Mouse (Mus musculus) midbrain, embryonic 11.5 days (tissue): ENCODE measurements around the gene Supt20. TPM values are rescaled to one million over a fixed set of nuclear protein-coding genes. Genes with fewer than 3 reads are reported as not detected.

Source experiments
- ATAC-seq: fragments of 200-750 bp; cut with Nextera tagmentation; 2 replicates; pipeline ENCODE4 v1.8.0; 2017; ENCODE audit warnings: moderate TSS enrichment, moderate library complexity; ENCODE audit not compliant: low FRiP score
- DNase-seq: peaks from one replicate; pipeline ENCODE4 v3.0.0; 2015; ENCODE audit warnings: low spot score; ENCODE audit errors: missing footprints
- H3K27ac ChIP-seq: fragments of 300-500 bp; sonication (generic); 2 replicates; pipeline ENCODE4 v1.5.1; 2014; ENCODE audit warnings: low read depth, low read length
- H3K27me3 ChIP-seq: fragments of 300-500 bp; sonication (generic); 2 replicates; pipeline ENCODE4 v1.6.1; 2014; ENCODE audit warnings: mild to moderate bottlenecking, low read length, moderate library complexity, mixed read lengths; ENCODE audit not compliant: control insufficient read depth, insufficient read depth
- H3K36me3 ChIP-seq: fragments of 300-500 bp; sonication (generic); 2 replicates; pipeline ENCODE4 v1.6.1; 2014; ENCODE audit warnings: mild to moderate bottlenecking, low read length, moderate library complexity, mixed read lengths; ENCODE audit not compliant: control insufficient read depth, insufficient read depth
- H3K4me1 ChIP-seq: fragments of 300-500 bp; sonication (generic); 2 replicates; pipeline ENCODE4 v1.6.1; 2014; ENCODE audit warnings: low read length; ENCODE audit not compliant: control insufficient read depth, insufficient read depth
- H3K4me2 ChIP-seq: fragments of 300-500 bp; sonication (generic); 2 replicates; pipeline ENCODE4 v1.6.1; 2014; ENCODE audit warnings: mild to moderate bottlenecking, moderate library complexity
- H3K4me3 ChIP-seq: fragments of 300-500 bp; sonication (generic); 2 replicates; pipeline ENCODE4 v1.5.1; 2014; ENCODE audit warnings: low read depth, low read length
- H3K9ac ChIP-seq: fragments of 300-500 bp; sonication (generic); 2 replicates; pipeline ENCODE4 v1.6.1; 2014; ENCODE audit warnings: low read length
- H3K9me3 ChIP-seq: fragments of 300-500 bp; sonication (generic); 2 replicates; pipeline ENCODE4 v1.6.1; 2016; ENCODE audit warnings: low read length; ENCODE audit not compliant: control insufficient read depth
- whole genome bisulfite sequencing: fragments of 180-500 bp; shearing (Covaris S2); extraction: QIAGEN DNeasy Blood & Tissue Kit; methylation state at CpG from one replicate; pipeline ENCODE4 v1.1.7; 2014; 5-methylcytosine and 5-hydroxymethylcytosine counted together
- polyA plus RNA-seq: library from polyadenylated mRNA; unstranded; fragments of >200 nt; fragmentation: Nextera tagmentation; extraction: Ambion mirVana; gene quantifications from 2 replicates; pipeline ENCODE4 v1.2.1, GENCODE M21; 2014

The Supt20 gene
- polyA plus RNA-seq, 1 experiment from 2014 or later = 117 TPM

DNA sequence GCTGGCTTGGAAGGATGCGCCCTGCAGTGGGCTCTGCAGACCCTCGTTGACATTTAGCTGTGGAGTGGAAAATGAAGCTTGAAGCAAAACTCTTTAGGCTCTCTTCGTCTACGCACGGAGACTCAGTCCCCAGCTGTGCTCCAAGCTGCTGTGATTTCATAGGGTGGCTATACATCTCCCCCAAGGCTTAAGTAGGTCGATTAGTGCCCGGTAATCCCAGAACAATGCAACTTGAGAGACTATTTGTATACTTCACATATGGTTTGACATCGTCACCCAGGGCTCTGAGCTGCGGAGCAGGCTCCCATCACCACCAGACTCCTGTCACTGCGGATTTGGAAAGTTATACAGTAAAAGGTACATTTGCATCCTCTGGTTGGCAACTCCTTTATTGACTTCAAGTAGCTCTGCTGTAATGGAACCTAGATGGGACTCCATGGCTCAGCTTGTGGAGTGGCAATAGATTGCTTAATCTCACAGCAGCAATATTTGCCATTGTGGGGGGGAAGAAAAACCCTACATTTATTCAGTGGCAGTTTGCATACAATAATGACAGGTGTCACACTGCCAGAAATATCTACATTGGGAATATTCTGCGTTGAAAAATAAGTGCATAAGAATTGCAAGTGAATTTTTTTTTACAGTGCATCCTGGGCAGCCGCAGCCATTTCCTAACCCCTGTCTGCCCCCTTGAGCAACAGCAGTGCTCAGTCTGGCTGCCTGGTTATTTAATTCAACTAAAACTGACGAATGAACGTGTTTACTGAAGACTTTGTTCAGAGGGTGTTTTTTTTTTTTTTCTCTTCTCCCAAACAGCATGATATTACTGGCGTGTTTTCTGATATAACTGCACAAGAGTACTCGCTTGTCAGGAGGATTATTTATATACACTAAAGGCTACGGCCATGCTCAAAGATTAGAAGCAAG is 77.0 kb downstream of the Supt20 start:
- Histone ChIP-seq H3K36me3 (no peaks in the 10 kb centered on the region), H3K27ac (no peak overlapping the region), H3K4me2 (no peak overlapping the region), H3K9me3 (no peaks in the 10 kb centered on the region), H3K27me3 (no peaks in the 10 kb centered on the region), H3K9ac (no peak overlapping the region), H3K4me1 (0 out of 2 replicates have a peak, but pooled peaks cover 2% of the 10 kb centered on the region), H3K4me3 (no peak overlapping the region)
- ATAC-seq (no peak), DNase-seq (no peak)
- WGBS = 63% methylated on average over 17 of the region's 17 CpGs

- Histone ChIP-seq H3K9me3 (no peaks in the 10 kb centered on the region), H3K9ac (no peak overlapping the region), H3K36me3 (no peaks in the 10 kb centered on the region), H3K4me3 (no peak overlapping the region), H3K27me3 (no peaks in the 10 kb centered on the region), H3K4me1 (0 out of 2 replicates have a peak, but pooled peaks cover 2% of the 10 kb centered on the region), H3K27ac (no peak overlapping the region), H3K4me2 (no peak overlapping the region)
- DNase-seq = no peak
- 82% methylated on average over 6 of the region's 6 CpGs for WGBS
- no peak for ATAC-seq
Observed at GRCm38 (mm10) chr3:54773613-54774012, 81.0 kb downstream of the Supt20 start.

DNA sequence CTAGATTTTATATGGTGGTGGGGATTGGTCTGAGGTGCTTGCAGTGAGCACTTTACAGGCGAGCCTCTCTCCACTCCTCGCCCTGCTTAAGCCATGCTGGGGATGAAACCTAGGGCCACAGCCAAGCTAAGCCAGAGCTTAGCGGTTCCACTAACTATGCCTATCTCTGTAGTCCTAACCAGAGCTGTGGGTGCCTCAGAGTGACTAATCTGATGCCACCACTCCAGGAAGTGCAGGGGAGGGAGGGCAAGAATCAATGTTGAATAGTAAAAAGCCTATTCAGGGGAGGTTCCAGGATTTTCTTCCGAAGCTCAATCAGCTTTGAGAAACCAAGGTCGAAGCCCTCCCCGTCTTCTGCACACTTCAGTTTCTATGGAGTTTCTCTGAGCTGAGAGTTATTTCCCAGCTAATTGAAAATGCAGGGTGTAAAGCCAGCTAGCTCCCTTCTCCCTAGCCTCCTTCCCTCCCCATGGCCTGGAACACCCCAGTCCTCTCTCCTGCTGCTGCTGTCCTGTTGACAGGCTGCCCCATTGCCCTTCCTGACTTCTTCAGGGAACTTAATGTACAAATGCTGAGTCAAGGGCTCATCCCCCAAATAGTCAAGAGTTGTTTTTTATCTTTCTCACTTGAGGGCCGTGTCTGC is 83.5 kb downstream of the Supt20 start:
- Histone ChIP-seq H3K9me3 (no peaks in the 10 kb centered on the region), H3K4me2 (no peak overlapping the region), H3K4me3 (no peak overlapping the region), H3K27me3 (no peaks in the 10 kb centered on the region), H3K36me3 (no peaks in the 10 kb centered on the region), H3K27ac (no peak overlapping the region), H3K4me1 (no peaks in the 10 kb centered on the region), H3K9ac (no peak overlapping the region)
- 59% methylated on average over 7 of the region's 7 CpGs for WGBS
- DNase-seq (no peak), ATAC-seq (no peak)

Other genes with a start within 250 kb of the Supt20 start
- 0.61 TPM in 1 of 2 replicates, not detected in the other for gene Gm21958, start 21.5 kb downstream of the Supt20 start, polyA plus RNA-seq
- gene Exosc8, start 42.6 kb downstream of the Supt20 start, polyA plus RNA-seq = 147 and 155 TPM in 2 replicates
- 40.5 and 46.4 TPM in 2 replicates for gene Alg5, start 42.7 kb downstream of the Supt20 start, polyA plus RNA-seq
- 0.07 and 0.27 TPM in 2 replicates for gene Smad9, start 62.8 kb downstream of the Supt20 start, polyA plus RNA-seq
- 44.4 and 49.5 TPM in 2 replicates for gene Rfxap, start 115.0 kb downstream of the Supt20 start, polyA plus RNA-seq
- 0.06 and 0.16 TPM in 2 replicates for gene Sertm1, start 223.1 kb downstream of the Supt20 start, polyA plus RNA-seq